Mouse (Mus musculus): ENCODE results near the gene Jak1.

- TF ChIP-seq POLR2A (IDR thresholded peaks at IDR 0.05; ENCODE audit: extremely low read depth, insufficient read depth, low read length): no peak
- TF ChIP-seq CTCF (IDR thresholded peaks at IDR 0.05; ENCODE audit: extremely low read depth, insufficient read depth, low read length): no peak
These were observed 3.5 kb downstream of the Jak1 start for GRCm38 (mm10) chr4:101261596-101261995.

All from cortical plate, adult 2 months (tissue).